Mouse (Mus musculus): ENCODE measurements at regions not wholly inside any gene's neighbourhood (a gene's known extent, or its start where the extent isn't known, plus 50 kb on each side); places are given as distances from the start of the nearest gene placed in this dataset.
"Not testable (repeated sequence)": the region's sequence is repeated elsewhere in the genome, so short reads cannot be mapped to it uniquely, and the experiment has no call there.

DNA sequence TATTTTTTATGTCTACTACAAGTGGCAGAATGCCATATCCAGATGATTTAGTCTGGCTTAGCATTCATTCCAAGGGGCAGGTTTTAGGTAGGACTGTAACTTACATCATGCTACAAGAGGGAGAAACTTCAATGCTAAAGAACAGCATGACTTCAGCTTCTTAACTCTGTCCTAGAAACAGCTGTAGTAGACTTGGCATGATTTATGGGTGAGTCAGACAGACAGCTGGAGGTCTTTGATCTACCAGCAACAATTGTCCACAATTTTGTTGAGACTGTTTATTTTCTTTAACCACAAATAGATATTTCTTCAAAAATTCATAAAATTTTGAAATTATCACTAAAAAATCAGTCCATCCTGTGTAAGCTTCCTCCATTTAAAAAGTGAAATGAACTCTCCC is 781.7 kb upstream of the Man1a start:
- DNase-seq (ENCODE audit: low read depth), result no peak

- peak; percentile 27 for DNase-seq (ENCODE audit: low read depth)
Measured at GRCm38 (mm10) chr10:54841591-54841990, 765.2 kb upstream of the Man1a start.

DNA sequence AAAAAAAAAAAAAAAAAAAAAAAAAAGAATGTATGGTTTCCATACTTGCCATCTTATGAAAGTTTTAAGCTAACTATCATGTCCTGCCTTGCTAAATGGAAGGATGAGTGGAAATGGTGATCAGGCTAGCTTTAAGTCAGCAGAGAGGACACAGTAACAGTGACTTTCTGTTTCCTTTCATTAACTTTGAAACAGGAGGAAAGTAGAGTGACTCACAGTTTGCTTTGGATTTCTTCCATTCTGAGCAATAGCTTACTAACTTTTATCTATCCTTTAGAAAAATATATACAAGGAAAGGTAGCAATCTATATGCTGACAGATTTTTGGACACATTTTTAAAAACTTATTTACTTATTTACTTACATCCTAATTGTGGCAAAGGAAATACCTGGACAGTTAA is 762.6 kb upstream of the Man1a start:
- DNase-seq (ENCODE audit: low read depth), result peak; percentile 29

DNA sequence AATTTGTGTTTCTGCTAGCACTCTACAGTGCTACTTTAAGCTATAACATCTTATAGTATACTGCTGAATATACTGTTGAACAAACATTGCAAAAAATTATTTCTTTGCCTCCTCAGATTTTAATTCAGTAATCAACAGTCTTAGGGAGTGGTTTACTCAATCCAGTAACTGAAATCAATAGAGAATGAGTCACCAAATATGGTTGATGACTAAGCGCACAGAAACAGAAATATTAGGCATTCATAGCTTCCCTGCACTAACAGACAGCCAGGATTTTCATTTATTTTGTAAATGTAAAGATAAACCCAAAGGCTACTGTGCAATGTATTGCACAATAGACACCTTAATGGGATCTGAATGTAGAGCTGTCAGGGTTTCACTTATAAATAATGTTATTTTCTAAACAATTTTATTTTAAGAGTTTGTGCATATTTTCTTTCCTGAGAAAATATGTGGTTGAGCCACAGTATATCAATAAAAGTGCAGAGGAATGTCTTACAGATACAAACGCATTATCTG is 738.3 kb upstream of the Man1a start:
- peak; percentile 58 for DNase-seq (ENCODE audit: low read depth)

DNA sequence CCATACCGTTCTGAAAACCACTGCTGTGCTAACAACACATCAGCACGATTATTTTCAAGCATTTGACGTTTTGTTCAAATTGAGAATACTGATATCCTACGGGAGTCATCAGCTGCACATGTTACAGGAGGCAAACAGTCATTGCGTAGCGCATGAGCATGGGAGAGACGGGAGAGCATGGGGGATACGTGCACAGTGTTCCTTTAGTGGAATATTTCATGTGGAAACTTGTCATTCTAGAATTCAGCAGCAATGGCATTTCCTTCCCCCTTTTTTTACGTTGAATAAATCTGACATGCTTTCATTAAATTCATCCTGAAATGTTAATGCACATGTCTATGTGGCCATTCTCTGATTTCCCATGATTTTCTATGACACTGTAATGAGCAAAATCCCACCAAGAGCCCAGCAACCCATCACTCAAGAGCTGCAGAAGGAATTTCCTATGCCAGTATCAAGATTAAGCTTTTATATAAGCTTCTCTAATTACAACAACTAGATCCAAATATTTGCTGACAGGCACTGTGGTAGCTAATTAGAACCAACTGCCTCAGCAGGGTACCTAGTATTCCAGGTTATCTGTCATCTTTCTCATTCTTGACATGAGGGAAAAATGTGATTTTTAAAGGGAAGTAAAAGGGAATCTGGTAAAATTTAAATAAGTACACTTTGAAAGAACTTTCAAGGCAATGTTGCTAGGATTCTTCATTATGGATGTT is 723.2 kb upstream of the Man1a start:
- no peak for DNase-seq (ENCODE audit: low read depth)

- no peak for DNase-seq (ENCODE audit: low read depth)
Measured at GRCm38 (mm10) chr10:54797306-54797705, 720.9 kb upstream of the Man1a start.

DNA sequence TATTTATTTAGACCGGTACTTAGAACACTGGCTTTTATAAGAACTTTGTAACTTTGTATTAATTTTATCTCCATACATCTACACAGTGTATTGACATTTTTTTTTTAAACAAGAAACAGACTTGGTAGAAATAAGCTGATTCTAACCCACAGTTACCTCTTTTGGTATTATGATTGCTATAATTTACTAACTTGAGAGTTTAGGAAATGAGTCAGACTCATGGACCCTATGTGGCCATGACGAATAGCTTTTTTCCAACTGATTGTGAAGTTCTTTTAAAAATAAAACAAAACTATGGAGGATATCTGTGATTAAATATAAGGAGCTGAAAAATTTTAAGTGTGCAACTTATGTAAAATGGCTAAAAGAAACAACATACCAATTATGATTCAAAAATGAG is 684.7 kb upstream of the Man1a start:
- peak; percentile 75 for DNase-seq (ENCODE audit: low read depth)

GRCm38 (mm10) chr10:54749239-54749638 is 672.8 kb upstream of the Man1a start:
- DNase-seq (ENCODE audit: low read depth), result no peak

- DNase-seq (ENCODE audit: low read depth), result peak; percentile 17
Measured at GRCm38 (mm10) chr10:54737108-54737507, 660.7 kb upstream of the Man1a start.

- no peak for DNase-seq (ENCODE audit: low read depth)
Measured at GRCm38 (mm10) chr10:54712684-54713083, 636.3 kb upstream of the Man1a start.

DNA sequence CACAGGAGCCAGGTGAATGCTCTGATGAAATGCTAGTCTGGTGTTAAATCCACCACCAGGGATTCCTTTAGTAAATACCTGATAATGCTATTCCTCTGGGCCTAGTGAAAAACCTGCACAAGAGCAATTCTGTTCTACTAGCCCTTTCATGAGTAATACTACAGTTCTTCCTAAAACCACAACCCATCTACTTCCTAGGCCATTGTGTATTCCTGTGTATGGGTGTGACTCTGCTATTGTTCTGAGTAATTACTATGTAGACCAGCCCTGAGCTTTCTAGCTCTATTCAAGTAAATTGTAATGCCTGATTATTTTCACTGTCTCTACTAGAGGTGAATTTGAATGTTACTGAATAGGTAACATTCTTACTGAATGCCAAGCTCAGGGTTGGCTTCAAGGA is 591.4 kb upstream of the Man1a start:
- DNase-seq (ENCODE audit: low read depth), result not testable (repeated sequence)

Measured in 416B (cell line).